Comparison of ENCODE assay signal across 8 mouse cellular contexts in genomic region chr19:3281886-3282285, GRCm38 (mm10). TPM values are rescaled to one million over a fixed set of nuclear protein-coding genes. Genes with fewer than 3 reads are reported as not detected.
DNase-seq lines count a peak whose midpoint lies in the region; ATAC-seq and TF ChIP-seq lines count a peak whose summit lies in the region.

No protein-coding gene starts in this region.

- peaks cover 10% of the 10 kb centered on the region for H3K36me3 ChIP-seq in lung, embryonic 16.5 days (ENCODE audit: control insufficient read depth, insufficient read depth, low read length)
- peaks cover 47% of the 10 kb centered on the region for H3K36me3 ChIP-seq in embryonic facial prominence, embryonic 12.5 days
- peaks cover 65% of the 10 kb centered on the region for H3K36me3 ChIP-seq in limb, embryonic 10.5 days

- DNase-seq in lung, postnatal 10 days = no peak
- DNase-seq in limb, embryonic 10.5 days (ENCODE audit: low spot score) = no peak
- DNase-seq in left cerebral cortex, postnatal 25 days (ENCODE audit: low spot score in 2 of 2) = no peak
- no peak for DNase-seq in thymus, adult 18-20 months
- DNase-seq in thymus, postnatal 10 days (ENCODE audit: low spot score in 2 of 2) = no peak

- H3K4me3 ChIP-seq in lung, embryonic 16.5 days (ENCODE audit: low read length) = peak overlapping the region; percentile 90
- peak overlapping the region; percentile 85 for H3K4me3 ChIP-seq in embryonic facial prominence, embryonic 12.5 days
- peak overlapping the region; percentile 81 for H3K4me3 ChIP-seq in limb, embryonic 10.5 days
- peak overlapping the region; percentile 87; the same call in 1 of the 2 replicates for H3K4me3 ChIP-seq in olfactory bulb, adult 2 months (ENCODE audit: insufficient read depth, low read depth, low read length)

- no peak for TF ChIP-seq CTCF in olfactory bulb, adult 2 months (IDR thresholded peaks at IDR 0.05; ENCODE audit: insufficient read depth, low read depth, low read length)

- no peak for ATAC-seq in lung, embryonic 16.5 days (ENCODE audit: low read depth)
- ATAC-seq in embryonic facial prominence, embryonic 12.5 days (ENCODE audit: insufficient number of reproducible peaks, insufficient read depth, low FRiP score, low TSS enrichment) = no peak

- no peak for TF ChIP-seq POLR2A in olfactory bulb, adult 2 months (IDR thresholded peaks at IDR 0.05; ENCODE audit: insufficient read depth, low read depth, low read length)

- H3K9me3 ChIP-seq in lung, embryonic 16.5 days (ENCODE audit: control insufficient read depth, low read length) = no peaks in the 10 kb centered on the region
- no peaks in the 10 kb centered on the region for H3K9me3 ChIP-seq in embryonic facial prominence, embryonic 12.5 days
- no peaks in the 10 kb centered on the region for H3K9me3 ChIP-seq in limb, embryonic 10.5 days (replicated peaks)

- intact Hi-C loops in left cerebral cortex, postnatal 25 days (cut with DNase I) = no loop called here

- 56% methylated on average over 4 of the region's 4 CpGs for WGBS in lung, embryonic 16.5 days
- 72% methylated on average over 4 of the region's 4 CpGs for WGBS in embryonic facial prominence, embryonic 12.5 days
- WGBS in limb, embryonic 10.5 days = 73% methylated on average over 4 of the region's 4 CpGs
- 70% methylated on average over 4 of the region's 4 CpGs for WGBS in olfactory bulb, adult 2 months

- H3K4me1 ChIP-seq in lung, embryonic 16.5 days (replicated peaks; ENCODE audit: control insufficient read depth, insufficient read depth, low read length) = peaks cover 10% of the 10 kb centered on the region
- H3K4me1 ChIP-seq in embryonic facial prominence, embryonic 12.5 days = peaks cover 15% of the 10 kb centered on the region
- peaks cover 18% of the 10 kb centered on the region for H3K4me1 ChIP-seq in limb, embryonic 10.5 days
- H3K4me1 ChIP-seq in olfactory bulb, adult 2 months (ENCODE audit: control insufficient read depth, insufficient read depth, low read length) = peaks cover 4% of the 10 kb centered on the region; the same call in 1 of the 2 replicates

- H3K27ac ChIP-seq in lung, embryonic 16.5 days (ENCODE audit: low read length) = no peak overlapping the region
- no peak overlapping the region for H3K27ac ChIP-seq in embryonic facial prominence, embryonic 12.5 days
- peak overlapping the region; percentile 90; the same call in 1 of the 2 replicates for H3K27ac ChIP-seq in limb, embryonic 10.5 days
- H3K27ac ChIP-seq in olfactory bulb, adult 2 months (ENCODE audit: insufficient read depth, low read depth, low read length) = no peak overlapping the region

- H3K27me3 ChIP-seq in lung, embryonic 16.5 days (ENCODE audit: control insufficient read depth, insufficient read depth, low read depth, low read length) = no peaks in the 10 kb centered on the region
- H3K27me3 ChIP-seq in embryonic facial prominence, embryonic 12.5 days = no peaks in the 10 kb centered on the region
- no peaks in the 10 kb centered on the region for H3K27me3 ChIP-seq in limb, embryonic 10.5 days (ENCODE audit: low read depth, poor library complexity, severe bottlenecking)

- peak overlapping the region; percentile 92 for H3K9ac ChIP-seq in lung, embryonic 16.5 days (ENCODE audit: low read length)
- peak overlapping the region; percentile 87 for H3K9ac ChIP-seq in embryonic facial prominence, embryonic 12.5 days

- peak overlapping the region; percentile 75 for H3K4me2 ChIP-seq in lung, embryonic 16.5 days (ENCODE audit: low read depth, low read length)
- H3K4me2 ChIP-seq in embryonic facial prominence, embryonic 12.5 days (replicated peaks) = peak overlapping the region; percentile 69

RNA-seq across cellular contexts. Expression of gene Mrpl21, which starts 0.8 kb away (rescaled TPM):
- polyA plus RNA-seq in lung, embryonic 16.5 days (2015; fragmentation: Nextera tagmentation; extraction: Ambion mirVana) = 106 and 110 TPM in 2 replicates
- 133 and 135 TPM in 2 replicates for polyA plus RNA-seq in embryonic facial prominence, embryonic 12.5 days (2016; fragmentation: Nextera tagmentation; extraction: Ambion mirVana)
- 153 and 161 TPM in 2 replicates for polyA plus RNA-seq in limb, embryonic 10.5 days (2016; fragmentation: Nextera tagmentation; extraction: Ambion mirVana)
- polyA plus RNA-seq in olfactory bulb, adult 2 months (2012; ENCODE audit: insufficient read depth, insufficient read length, low replicate concordance, missing spikeins) = not detected in 2 replicates
- total RNA-seq in left cerebral cortex, postnatal 25 days (2021) = 10 to 100 TPM; 49.9 to 55.9 TPM

RNA-seq across cellular contexts. Expression of gene Ighmbp2, which starts 0.9 kb away (rescaled TPM):
- 9.3 and 9.9 TPM in 2 replicates for polyA plus RNA-seq in lung, embryonic 16.5 days (2015; fragmentation: Nextera tagmentation; extraction: Ambion mirVana)
- polyA plus RNA-seq in embryonic facial prominence, embryonic 12.5 days (2016; fragmentation: Nextera tagmentation; extraction: Ambion mirVana) = 12.7 and 13.8 TPM in 2 replicates
- polyA plus RNA-seq in limb, embryonic 10.5 days (2016; fragmentation: Nextera tagmentation; extraction: Ambion mirVana) = 12.6 and 15.1 TPM in 2 replicates
- not detected in 2 replicates for polyA plus RNA-seq in olfactory bulb, adult 2 months (2012; ENCODE audit: insufficient read depth, insufficient read length, low replicate concordance, missing spikeins)
- 10 to 100 TPM in 1 of 2 experiments, 1 to 10 TPM in 1; 9.3 to 10.4 TPM for total RNA-seq in left cerebral cortex, postnatal 25 days (2021)

RNA-seq across cellular contexts. Expression of gene Cpt1a, which starts 40.2 kb away (rescaled TPM):
- polyA plus RNA-seq in lung, embryonic 16.5 days (2015; fragmentation: Nextera tagmentation; extraction: Ambion mirVana) = 25.2 and 26.8 TPM in 2 replicates
- polyA plus RNA-seq in embryonic facial prominence, embryonic 12.5 days (2016; fragmentation: Nextera tagmentation; extraction: Ambion mirVana) = 12.3 and 13.0 TPM in 2 replicates
- 2.7 and 8.2 TPM in 2 replicates for polyA plus RNA-seq in limb, embryonic 10.5 days (2016; fragmentation: Nextera tagmentation; extraction: Ambion mirVana)
- polyA plus RNA-seq in olfactory bulb, adult 2 months (2012; ENCODE audit: insufficient read depth, insufficient read length, low replicate concordance, missing spikeins) = not detected in 2 replicates
- 10 to 100 TPM; 24.0 to 30.0 TPM for total RNA-seq in left cerebral cortex, postnatal 25 days (2021)

Comparison
In these comparisons a context has a peak if more than half of its experiments do, and no peak if none do; other contexts are left out.
1. RNA of gene Ighmbp2, which starts 0.9 kb away (polyA plus RNA-seq): 12.6 to 15.1 TPM in limb, embryonic 10.5 days, 12.7 to 13.8 TPM in embryonic facial prominence, embryonic 12.5 days and 9.3 to 9.9 TPM in lung, embryonic 16.5 days; not detected in olfactory bulb, adult 2 months; every median in the first group is over 10 times any median in the second.
2. Peak in every context shown above with its lines, with median percentiles within 50 percentile points of each other: H3K4me3 ChIP-seq.